Mouse (Mus musculus) small intestine, adult 2 months (tissue): ENCODE data around the gene Ccdc66. TPM values are rescaled to one million over a fixed set of nuclear protein-coding genes. Genes with fewer than 3 reads are reported as not detected.
A peak's percentile ranks its signal among the peaks of the same experiment; 100 is the strongest.

Source experiments
- H3K27ac ChIP-seq: fragments of 200-500 bp; 2 replicates; pipeline ENCODE4 v1.5.1; 2012; ENCODE audit warnings: low read depth, low read length, control low read depth, inconsistent platforms; ENCODE audit not compliant: insufficient read depth
- H3K27me3 ChIP-seq: fragments of 200-500 bp; 2 replicates; pipeline ENCODE4 v1.6.1; 2012; ENCODE audit warnings: mild to moderate bottlenecking, moderate library complexity, low read length, inconsistent platforms; ENCODE audit not compliant: control insufficient read depth, insufficient read depth
- H3K36me3 ChIP-seq: fragments of 200-500 bp; 2 replicates; pipeline ENCODE4 v1.6.1; 2012; ENCODE audit warnings: mild to moderate bottlenecking, low read length, control low read depth, inconsistent platforms; ENCODE audit not compliant: control insufficient read depth, insufficient read depth
- H3K4me1 ChIP-seq: fragments of 200-500 bp; 2 replicates; pipeline ENCODE4 v1.6.1; 2012; ENCODE audit warnings: low read length, inconsistent platforms, mixed read lengths; ENCODE audit not compliant: control insufficient read depth, insufficient read depth, insufficient read length
- H3K4me3 ChIP-seq: fragments of 200-500 bp; 2 replicates; pipeline ENCODE4 v1.5.1; 2012; ENCODE audit warnings: low read depth, mild to moderate bottlenecking, control low read depth, inconsistent platforms, low read length, moderate library complexity
- CTCF ChIP-seq: fragments of 200-500 bp; IDR thresholded peaks from 2 replicates; pipeline ENCODE4 v1.5.1; 2012; ENCODE audit warnings: low read depth, mild to moderate bottlenecking, control low read depth, inconsistent platforms, low read length, moderate library complexity, mixed read lengths; ENCODE audit not compliant: insufficient replicate concordance, insufficient read length; ENCODE audit errors: extremely low read depth
- POLR2A ChIP-seq: fragments of 200-500 bp; IDR thresholded peaks from 2 replicates; pipeline ENCODE4 v1.6.1; 2012; ENCODE audit warnings: low read depth, mild to moderate bottlenecking, control low read depth, inconsistent platforms, low read length, moderate library complexity
- WGBS: fragments of 180-500 bp; shearing (Covaris S2); methylation state at CpG from one replicate; pipeline ENCODE4 v1.1.7; 2018; 5-methylcytosine and 5-hydroxymethylcytosine counted together
- polyA plus RNA-seq: library from polyadenylated mRNA; depleted of rRNA; stranded (reverse); fragments of >200 nt; gene quantifications from 2 replicates; pipeline ENCODE4 v1.2.3, GENCODE M21; 2012; rRNA removed

Ccdc66 gene
- 0.22 and 0.34 TPM in 2 replicates for polyA plus RNA-seq

DNA sequence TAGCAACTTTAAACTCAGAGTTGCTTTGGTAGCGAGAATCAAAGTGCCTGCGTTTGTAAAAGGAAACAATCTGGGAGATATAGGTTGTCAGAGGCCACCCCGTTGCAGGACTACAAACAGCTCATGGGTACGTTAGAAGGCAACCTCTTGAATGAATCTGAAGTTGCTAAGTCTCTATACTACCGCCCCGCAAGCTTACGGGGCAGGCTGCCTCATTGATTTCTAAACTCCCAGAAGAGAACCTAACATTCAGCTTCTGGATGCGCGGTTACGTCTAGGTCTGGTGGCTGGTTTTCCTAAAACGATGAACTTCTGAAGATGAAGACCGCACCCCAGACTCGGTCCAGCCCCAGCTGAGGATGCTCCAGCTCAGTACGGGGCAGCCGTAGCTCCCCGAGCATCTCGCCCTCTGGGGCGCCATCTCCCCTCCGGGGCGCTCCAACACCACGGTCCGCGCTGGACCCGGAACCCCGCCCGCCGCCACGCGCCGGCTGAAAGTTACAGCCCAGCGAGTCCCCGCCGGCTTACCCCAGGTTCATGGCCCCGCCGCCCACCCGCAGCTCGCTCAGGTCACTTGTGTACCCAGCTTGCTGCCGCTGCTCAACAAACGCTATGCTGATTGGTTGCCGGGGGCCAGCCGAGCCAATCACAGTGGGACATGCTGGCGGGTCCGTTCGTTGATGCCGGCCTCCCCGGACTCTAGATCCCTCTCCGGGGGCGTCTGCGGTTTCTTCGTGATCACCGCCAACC is at the start of gene Ccdc66:
Gene Ccdc66 (minus strand): TSS at position 567 of the 750 bp plus-strand sequence.
- H3K4me3 ChIP-seq = peak within 1 kb of the TSS; percentile 94
- peak within 1 kb of the TSS; percentile 26; the same call in 1 of the 2 replicates for H3K27ac ChIP-seq
- H3K27me3 ChIP-seq = no peaks in the 10 kb centered on the region
- H3K36me3 ChIP-seq = no peaks in the 10 kb centered on the region
- WGBS = under 1% methylated on average over 51 of the region's 51 CpGs
- H3K4me1 ChIP-seq = no peaks in the 10 kb centered on the region
- TF ChIP-seq POLR2A = peak; percentile 30; the same call in 1 of the 2 replicates
- no peak for TF ChIP-seq CTCF

DNA sequence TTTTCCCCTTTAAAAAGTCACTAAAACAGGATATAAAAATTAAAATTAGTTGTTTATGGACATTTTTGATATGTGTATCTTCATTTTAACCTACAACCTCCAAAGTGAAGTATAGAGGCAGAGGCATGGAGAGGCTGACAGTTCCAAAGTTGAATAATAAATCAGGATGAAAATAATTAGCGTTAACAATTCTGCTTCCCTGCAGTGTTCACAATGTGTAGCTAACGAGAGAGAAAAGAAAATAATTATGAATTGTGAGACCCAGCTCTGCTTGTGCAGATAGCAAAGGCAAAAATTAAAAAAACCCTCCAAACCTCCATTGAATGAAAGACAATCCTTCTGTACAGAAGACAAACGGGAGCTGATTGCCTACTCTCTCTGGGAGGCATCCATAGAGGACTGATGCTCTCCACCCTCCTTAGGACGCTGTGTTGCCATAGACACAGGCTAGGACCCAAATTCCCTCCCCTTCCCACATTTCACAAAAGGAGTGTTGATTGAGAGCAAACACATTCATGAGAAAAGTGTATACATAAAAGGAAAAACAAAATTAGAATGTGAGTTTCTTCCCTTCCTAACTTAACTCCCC is 35.7 kb upstream of the Ccdc66 start:
- H3K36me3 ChIP-seq = no peaks in the 10 kb centered on the region
- TF ChIP-seq CTCF (no peak), POLR2A (no peak)
- no peaks in the 10 kb centered on the region for H3K4me1 ChIP-seq
- 88% methylated on average over 4 of the region's 4 CpGs for WGBS
- no peak overlapping the region for H3K27ac ChIP-seq
- no peaks in the 10 kb centered on the region for H3K27me3 ChIP-seq
- no peak overlapping the region for H3K4me3 ChIP-seq

DNA sequence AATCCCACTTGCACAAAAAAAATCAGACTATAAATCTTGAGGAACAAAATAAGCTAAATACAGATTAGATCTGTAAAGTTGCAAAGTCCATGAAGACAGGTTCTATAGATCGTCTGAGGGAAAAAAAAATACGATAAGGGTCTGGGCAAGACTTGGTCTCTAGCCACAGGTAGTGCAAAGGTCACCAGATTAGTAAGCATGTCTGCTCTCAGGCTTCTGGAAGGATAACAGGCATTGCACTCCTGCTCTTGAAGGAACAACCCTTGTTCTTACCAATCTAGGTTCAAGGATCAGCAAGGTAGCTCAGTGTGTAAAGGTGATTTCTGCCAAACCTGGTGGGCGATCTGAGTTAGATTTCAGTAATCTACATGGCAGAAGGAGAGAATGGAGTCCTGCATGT is 28.2 kb upstream of the Ccdc66 start:
- TF ChIP-seq POLR2A (no peak), CTCF (no peak)

DNA sequence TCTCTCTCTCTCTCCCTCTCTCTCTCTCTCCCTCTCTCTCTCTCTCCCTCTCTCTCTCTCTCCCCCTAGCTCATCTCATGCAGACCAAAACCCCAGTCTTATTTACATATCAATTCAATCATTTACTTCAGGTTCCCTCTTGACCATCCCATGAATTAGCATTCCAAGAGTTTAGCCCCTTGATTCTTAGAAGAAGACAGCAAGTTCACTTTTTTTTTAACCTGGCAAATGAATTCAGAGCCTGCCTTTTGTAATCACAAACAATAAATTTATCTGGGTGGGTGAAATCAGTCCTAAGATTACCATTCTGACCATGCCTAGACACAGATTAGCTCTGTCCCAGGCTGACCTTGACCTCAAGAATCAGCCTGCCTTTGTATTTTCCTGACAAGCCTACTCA is 16.3 kb upstream of the Ccdc66 start:
- H3K4me1 ChIP-seq = no peaks in the 10 kb centered on the region
- TF ChIP-seq CTCF (no peak), POLR2A (no peak)
- no peaks in the 10 kb centered on the region for H3K36me3 ChIP-seq
- no peak overlapping the region for H3K27ac ChIP-seq
- H3K27me3 ChIP-seq = peaks cover 2% of the 10 kb centered on the region; the same call in 1 of the 2 replicates
- H3K4me3 ChIP-seq = no peak overlapping the region

More for the DNA sequence above, 28.2 kb upstream of the Ccdc66 start:
- Histone ChIP-seq H3K4me1 (peaks cover 8% of the 10 kb centered on the region; the same call in 1 of the 2 replicates), H3K27ac (no peak overlapping the region), H3K27me3 (no peaks in the 10 kb centered on the region), H3K4me3 (no peak overlapping the region), H3K36me3 (no peaks in the 10 kb centered on the region)
- WGBS = 28% methylated on average over 3 of the region's 3 CpGs

DNA sequence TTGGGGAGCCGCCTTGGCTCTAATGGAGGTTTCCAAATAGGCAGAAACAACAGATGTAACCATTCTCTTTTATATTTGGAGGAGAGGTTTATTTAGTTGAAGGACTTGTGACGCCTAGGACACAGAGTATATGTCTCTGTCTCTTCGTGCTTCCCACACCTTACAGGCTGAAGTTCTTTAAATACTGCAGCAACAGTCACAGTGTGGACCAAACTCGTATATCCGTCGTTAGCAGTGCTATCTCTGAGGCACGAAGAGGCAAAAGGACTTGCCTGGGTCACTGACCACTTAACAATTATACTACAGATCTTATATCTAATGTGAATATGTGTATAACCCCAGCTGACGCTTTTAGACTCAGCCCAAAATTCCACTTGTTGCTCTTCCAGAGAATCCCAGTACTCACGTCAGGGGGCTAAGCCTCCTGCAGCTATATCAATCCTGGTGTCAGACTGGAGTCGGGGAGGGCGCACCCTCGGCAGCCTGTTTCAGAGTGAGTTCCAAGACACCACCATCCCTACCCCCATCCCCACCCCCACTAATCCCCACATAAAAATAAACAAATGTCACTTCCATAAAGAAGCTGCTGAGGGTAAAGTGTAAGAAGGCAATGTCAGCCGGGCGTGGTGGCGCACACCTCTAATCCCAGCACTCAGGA is 513 bp upstream of the Ccdc66 start:
- peak overlapping the region; percentile 94 for H3K4me3 ChIP-seq
- no peaks in the 10 kb centered on the region for H3K27me3 ChIP-seq
- WGBS = 29% methylated on average over 15 of the region's 15 CpGs
- H3K27ac ChIP-seq = peak overlapping the region; percentile 26; the same call in 1 of the 2 replicates
- no peaks in the 10 kb centered on the region for H3K4me1 ChIP-seq
- no peak for TF ChIP-seq POLR2A
- TF ChIP-seq CTCF = no peak
- no peaks in the 10 kb centered on the region for H3K36me3 ChIP-seq

DNA sequence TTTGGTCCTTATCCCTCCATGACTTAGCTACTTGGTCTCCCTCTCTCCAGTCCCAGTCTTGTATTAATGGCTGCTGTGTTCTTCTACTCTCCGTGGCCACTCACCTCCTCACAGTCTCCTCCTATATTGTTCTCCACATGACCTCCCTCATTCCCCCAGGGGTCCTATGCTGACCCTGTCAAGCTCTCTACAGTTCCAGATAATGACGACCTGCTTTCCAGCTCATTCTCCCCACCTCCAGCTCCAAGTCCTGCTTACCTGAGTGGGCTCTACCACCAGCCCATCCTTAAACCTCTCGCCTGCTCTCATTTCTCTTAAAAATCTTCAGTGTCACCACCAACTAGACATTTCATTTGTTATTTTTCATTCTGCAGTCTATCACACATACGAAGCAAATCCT is 7.2 kb downstream of the Ccdc66 start:
- no peak overlapping the region for H3K27ac ChIP-seq
- H3K36me3 ChIP-seq = peaks cover 6% of the 10 kb centered on the region
- 81% methylated on average over 4 of the region's 4 CpGs for WGBS
- H3K4me3 ChIP-seq = no peak overlapping the region
- TF ChIP-seq CTCF = no peak
- TF ChIP-seq POLR2A = no peak
- H3K27me3 ChIP-seq = no peaks in the 10 kb centered on the region
- peaks cover 2% of the 10 kb centered on the region; the same call in 1 of the 2 replicates for H3K4me1 ChIP-seq

DNA sequence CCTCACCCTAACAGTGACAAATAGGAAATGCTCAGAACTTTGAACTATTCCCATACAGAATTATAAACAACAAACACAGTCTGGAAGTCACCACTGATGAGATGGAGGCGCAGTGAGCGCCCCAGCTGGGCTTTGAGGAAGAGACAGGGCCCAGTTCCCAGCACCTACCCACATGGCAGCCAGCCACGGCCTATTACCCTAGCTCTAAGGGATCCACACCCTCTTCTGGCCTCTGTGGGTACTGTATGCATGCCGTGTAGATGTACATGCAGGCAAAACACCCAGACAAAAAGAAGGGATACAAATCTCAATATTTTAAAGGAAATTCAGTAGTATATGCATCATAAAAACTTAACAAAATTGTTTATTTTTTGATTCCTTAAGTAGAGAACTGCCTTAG is 14.7 kb downstream of the Ccdc66 start:
- Histone ChIP-seq H3K4me3 (no peak overlapping the region), H3K27me3 (no peaks in the 10 kb centered on the region), H3K27ac (no peak overlapping the region), H3K4me1 (no peaks in the 10 kb centered on the region), H3K36me3 (peaks cover 32% of the 10 kb centered on the region)
- WGBS = 94% methylated on average over 4 of the region's 4 CpGs
- no peak for TF ChIP-seq POLR2A
- no peak for TF ChIP-seq CTCF
